Mouse (Mus musculus) liver, embryonic 14.5 days (tissue): ENCODE measurements around the gene Stard13.

Source experiments
- CTCF ChIP-seq: IDR thresholded peaks from 2 replicates; pipeline ENCODE4 v1.5.1; 2016; ENCODE audit warnings: antibody characterized with exemption, low read depth, control low read depth
- EP300 ChIP-seq: IDR thresholded peaks from 2 replicates; pipeline ENCODE4 v1.6.1; 2016; ENCODE audit warnings: antibody characterized with exemption, low read depth

DNA sequence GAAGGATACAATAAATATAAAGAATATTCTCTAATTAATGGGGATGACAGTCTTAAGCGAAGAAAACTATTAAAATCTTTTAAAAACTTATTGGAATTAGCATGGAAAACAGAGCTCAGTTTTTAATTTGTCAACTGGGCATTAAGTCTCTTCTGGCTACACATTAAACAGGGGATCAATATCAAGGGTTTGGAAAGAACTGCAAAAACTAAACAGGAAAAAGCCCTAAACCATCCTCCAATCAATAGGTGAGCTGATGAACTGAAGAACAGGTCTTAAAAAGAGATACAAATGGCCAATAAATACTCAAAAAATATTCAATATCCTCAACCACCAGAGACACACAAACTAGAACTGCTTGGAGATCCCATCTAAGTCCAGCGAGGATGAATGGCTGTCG is 56.5 kb downstream of the Stard13 start:
- TF ChIP-seq CTCF: no peak
- no peak for TF ChIP-seq EP300
